Mouse (Mus musculus) thymus, adult 2 months (tissue): ENCODE data around the gene Anks1.

Experiments
- CTCF ChIP-seq: fragments of 200-500 bp; IDR thresholded peaks from 2 replicates; pipeline ENCODE4 v1.5.1; 2012; ENCODE audit warnings: mild to moderate bottlenecking, control low read depth, low read length, moderate library complexity, borderline replicate concordance; ENCODE audit not compliant: control insufficient read depth, poor library complexity, insufficient read depth; ENCODE audit errors: extremely low read depth
- POLR2A ChIP-seq: fragments of 200-500 bp; IDR thresholded peaks from 2 replicates; pipeline ENCODE4 v1.6.1; 2012; ENCODE audit warnings: mild to moderate bottlenecking, low read length, control low read depth, moderate library complexity; ENCODE audit not compliant: control insufficient read depth, poor library complexity, insufficient read depth; ENCODE audit errors: extremely low read depth

DNA sequence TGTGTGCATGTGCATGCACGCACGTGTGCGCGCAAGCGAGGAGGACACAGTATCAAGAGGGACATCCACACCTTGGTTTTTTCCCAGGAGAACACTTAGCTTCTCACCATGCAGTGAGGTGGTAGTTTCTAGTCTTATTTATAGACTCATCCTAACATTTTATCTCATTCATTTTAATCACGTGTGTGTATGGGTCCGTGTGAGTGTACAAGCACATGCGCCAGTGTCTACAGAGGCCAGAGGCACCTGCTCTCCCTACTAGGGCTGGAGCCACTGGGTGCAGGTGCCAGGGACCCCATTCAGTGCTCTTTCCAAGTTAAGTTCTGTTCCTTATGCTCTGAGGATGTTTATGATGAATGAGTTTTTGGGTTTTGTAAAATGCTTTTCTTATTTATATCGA, 48.5 kb downstream of the Anks1 start:
- TF ChIP-seq CTCF, result no peak
- no peak for TF ChIP-seq POLR2A
